Comparison of ENCODE assay signal across 8 mouse cellular contexts in genomic region chr19:31073959-31074716, GRCm38 (mm10). TPM values are rescaled to one million over a fixed set of nuclear protein-coding genes. Genes with fewer than 3 reads are reported as not detected.
DNase-seq lines count a peak whose midpoint lies in the region; ATAC-seq and TF ChIP-seq lines count a peak whose summit lies in the region.

No protein-coding gene starts in this region.

- no peak for DNase-seq in testis, postnatal 10 days (ENCODE audit: low spot score)
- DNase-seq in limb, embryonic 14.5 days (ENCODE audit: low spot score), result peak; percentile 23
- DNase-seq in gastrocnemius, adult 18-20 months (ENCODE audit: low spot score), result no peak
- DNase-seq in thymus, postnatal 14 days, result no peak
- DNase-seq in urinary bladder, postnatal 4 days (ENCODE audit: low spot score in 2 of 2), result no peak
- no peak for DNase-seq in layer of hippocampus, adult 9-11 months

- H3K36me3 ChIP-seq in testis, adult 2 months (ENCODE audit: control insufficient read depth, insufficient read depth, low read length), result no peaks in the 10 kb centered on the region
- H3K36me3 ChIP-seq in forebrain, embryonic 16.5 days (ENCODE audit: control insufficient read depth, insufficient read depth), result no peaks in the 10 kb centered on the region
- no peaks in the 10 kb centered on the region for H3K36me3 ChIP-seq in limb, embryonic 14.5 days (ENCODE audit: control insufficient read depth, insufficient read depth, low read length)

- TF ChIP-seq POLR2A in testis, adult 2 months (IDR thresholded peaks at IDR 0.05; ENCODE audit: control insufficient read depth, low read depth, low read length), result no peak
- TF ChIP-seq POLR2A in limb, embryonic 14.5 days (IDR thresholded peaks at IDR 0.05; ENCODE audit: borderline replicate concordance, extremely low read depth, insufficient read depth, insufficient read length), result no peak

- H3K4me3 ChIP-seq in testis, adult 2 months (ENCODE audit: control insufficient read depth, low read depth, low read length), result 0 out of 2 replicates have a peak overlapping the region, but pooled peaks have one; percentile 18
- H3K4me3 ChIP-seq in forebrain, embryonic 16.5 days (replicated peaks; ENCODE audit: low read length), result no peak overlapping the region; the same call in 1 of the 2 replicates
- H3K4me3 ChIP-seq in limb, embryonic 14.5 days (replicated peaks; ENCODE audit: low read length), result 0 out of 2 replicates have a peak overlapping the region, but pooled peaks have one; percentile 0

- ATAC-seq in forebrain, embryonic 16.5 days, result no peak; the same call in 1 of the 2 replicates
- ATAC-seq in limb, embryonic 14.5 days (ENCODE audit: low FRiP score, low read depth), result peak; percentile 71

- no peak for TF ChIP-seq CTCF in testis, adult 2 months (IDR thresholded peaks at IDR 0.05; ENCODE audit: control insufficient read depth, insufficient read depth, insufficient replicate concordance, low read depth, low read length)

- no peaks in the 10 kb centered on the region for H3K9me3 ChIP-seq in forebrain, embryonic 16.5 days (ENCODE audit: control insufficient read depth, low read length)
- H3K9me3 ChIP-seq in limb, embryonic 14.5 days (ENCODE audit: control insufficient read depth, low read length), result no peaks in the 10 kb centered on the region

- no peaks in the 10 kb centered on the region for H3K27me3 ChIP-seq in testis, adult 2 months (ENCODE audit: control insufficient read depth, insufficient read depth, low read length)
- H3K27me3 ChIP-seq in forebrain, embryonic 16.5 days (replicated peaks; ENCODE audit: control insufficient read depth, insufficient read depth, low read length), result no peaks in the 10 kb centered on the region
- no peaks in the 10 kb centered on the region for H3K27me3 ChIP-seq in limb, embryonic 14.5 days (ENCODE audit: control insufficient read depth, insufficient read depth, low read length)

- peaks cover 6% of the 10 kb centered on the region; the same call in 1 of the 2 replicates for H3K4me1 ChIP-seq in testis, adult 2 months (ENCODE audit: control insufficient read depth, insufficient read depth, low read length)
- 0 out of 2 replicates have a peak, but pooled peaks cover 6% of the 10 kb centered on the region for H3K4me1 ChIP-seq in forebrain, embryonic 16.5 days (replicated peaks; ENCODE audit: control insufficient read depth, insufficient read depth, low read length)
- no peaks in the 10 kb centered on the region for H3K4me1 ChIP-seq in limb, embryonic 14.5 days (ENCODE audit: control insufficient read depth, insufficient read depth, low read length)

- peak overlapping the region; percentile 37 for H3K4me2 ChIP-seq in forebrain, embryonic 16.5 days (ENCODE audit: low read length)
- peak overlapping the region; percentile 17; the same call in 1 of the 2 replicates for H3K4me2 ChIP-seq in limb, embryonic 14.5 days (replicated peaks; ENCODE audit: low read depth, low read length, severe bottlenecking)

- 30% methylated on average over 24 of the region's 24 CpGs for WGBS in forebrain, embryonic 16.5 days
- 56% methylated on average over 24 of the region's 24 CpGs for WGBS in limb, embryonic 14.5 days

- H3K9ac ChIP-seq in forebrain, embryonic 16.5 days (replicated peaks; ENCODE audit: low read depth, low read length), result no peak overlapping the region
- peak overlapping the region; percentile 25; the same call in 1 of the 2 replicates for H3K9ac ChIP-seq in limb, embryonic 14.5 days (ENCODE audit: low read depth, low read length, severe bottlenecking)

- H3K27ac ChIP-seq in testis, adult 2 months (ENCODE audit: control insufficient read depth, insufficient read depth, low read depth, low read length), result no peak overlapping the region
- H3K27ac ChIP-seq in forebrain, embryonic 16.5 days (ENCODE audit: low read length), result no peak overlapping the region
- no peak overlapping the region for H3K27ac ChIP-seq in limb, embryonic 14.5 days (replicated peaks; ENCODE audit: low read depth, low read length)

RNA-seq across cellular contexts. Expression of gene Cstf2t, which starts 8.5 kb away (rescaled TPM):
- polyA plus RNA-seq in testis, adult 2 months (2012; rRNA removed), result 9.9 and 10.7 TPM in 2 replicates
- 78.2 and 86.1 TPM in 2 replicates for polyA plus RNA-seq in forebrain, embryonic 16.5 days (2015; fragmentation: Nextera tagmentation; extraction: Ambion mirVana)
- 24.0 TPM in 2 replicates for polyA plus RNA-seq in limb, embryonic 14.5 days (2012; rRNA removed)
- 35.2 and 41.1 TPM in 2 replicates for polyA plus RNA-seq in limb, embryonic 14.5 days (2014; fragmentation: Nextera tagmentation; extraction: Ambion mirVana)
- 10 to 100 TPM; 17.9 to 20.3 TPM for total RNA-seq in gastrocnemius, adult 18-20 months (2021)
